Mouse (Mus musculus) 416B (cell line): ENCODE data around the gene Trove2.
A peak's percentile ranks its signal among the peaks of the same experiment; 100 is the strongest.
"Not testable (repeated sequence)": the region's sequence is repeated elsewhere in the genome, so short reads cannot be mapped to it uniquely, and the experiment has no call there.

ENCODE experiments used
- DNase-seq: peaks from one replicate; pipeline ENCODE4 v3.0.0; 2011; ENCODE audit warnings: low read depth

The Trove2 gene

GRCm38 (mm10) chr1:143739361-143740350, 37.2 kb downstream of the Trove2 start:
- peak; percentile 90 for DNase-seq

GRCm38 (mm10) chr1:143738811-143739210, 38.1 kb downstream of the Trove2 start:
- peak; percentile 52 for DNase-seq

- no peak for DNase-seq
These were observed 42.9 kb downstream of the Trove2 start for GRCm38 (mm10) chr1:143733914-143734410.

- no peak for DNase-seq
These were observed 45.2 kb downstream of the Trove2 start for GRCm38 (mm10) chr1:143731691-143732090.

- DNase-seq: peak; percentile 86
These were observed 46.0 kb downstream of the Trove2 start for GRCm38 (mm10) chr1:143730899-143731298.

- DNase-seq: peak; percentile 74
These were observed 49.0 kb downstream of the Trove2 start for GRCm38 (mm10) chr1:143727701-143728445.

- DNase-seq: no peak
These were observed 52.3 kb downstream of the Trove2 start for GRCm38 (mm10) chr1:143724456-143725064.

GRCm38 (mm10) chr1:143716038-143716437, 60.8 kb downstream of the Trove2 start, which contains the start of gene Glrx2:
Gene Glrx2, plus strand, starts transcription at chr1:143716338.
- DNase-seq: not testable (repeated sequence)

- DNase-seq: no peak
These were observed 66.3 kb downstream of the Trove2 start for GRCm38 (mm10) chr1:143710627-143710976.

GRCm38 (mm10) chr1:143709966-143710626, 66.8 kb downstream of the Trove2 start:
- no peak for DNase-seq

GRCm38 (mm10) chr1:143708361-143708760, 68.5 kb downstream of the Trove2 start:
- DNase-seq: peak; percentile 75

- no peak for DNase-seq
These were observed 69.9 kb downstream of the Trove2 start for GRCm38 (mm10) chr1:143707006-143707405.

GRCm38 (mm10) chr1:143702741-143703262, 74.1 kb downstream of the Trove2 start, which contains the start of gene Cdc73:
Gene Cdc73, minus strand, starts transcription at chr1:143702893.
- peak; percentile 87 for DNase-seq

GRCm38 (mm10) chr1:143702141-143702740, 74.6 kb downstream of the Trove2 start:
- no peak for DNase-seq

GRCm38 (mm10) chr1:143701736-143702135, 75.1 kb downstream of the Trove2 start:
- DNase-seq: peak; percentile 21
